Mouse (Mus musculus) ES-E14 (cell line): ENCODE measurements around the gene Gm45711.

Experiments used
- CHD2 ChIP-seq: IDR thresholded peaks from 2 replicates; pipeline ENCODE4 v1.6.1; 2014; ENCODE audit warnings: mild to moderate bottlenecking, low read depth, low read length, inconsistent platforms
- HCFC1 ChIP-seq: IDR thresholded peaks from 2 replicates; pipeline ENCODE4 v1.6.1; 2012; ENCODE audit warnings: low read length, inconsistent platforms, borderline replicate concordance; ENCODE audit not compliant: insufficient read depth
- MAFK ChIP-seq: IDR thresholded peaks from 2 replicates; pipeline ENCODE4 v1.6.1; 2014; ENCODE audit warnings: mild to moderate bottlenecking, low read depth, low read length, inconsistent platforms; ENCODE audit not compliant: insufficient read depth
- ZC3H11A ChIP-seq: IDR thresholded peaks from 2 replicates; pipeline ENCODE4 v1.6.1; 2012; ENCODE audit warnings: low read depth, mild to moderate bottlenecking, inconsistent platforms, low read length, borderline replicate concordance
- ZNF384 ChIP-seq: IDR thresholded peaks from 2 replicates; pipeline ENCODE4 v1.6.1; 2012; ENCODE audit warnings: low read depth, low read length, inconsistent platforms

- TF ChIP-seq HCFC1 (no peak), ZNF384 (no peak), CHD2 (no peak), MAFK (no peak), ZC3H11A (no peak)
These were observed 29.5 kb upstream of the Gm45711 start, which contains the start of gene Cmtm3 for GRCm38 (mm10) chr8:104339229-104339982.
